Mouse (Mus musculus) heart, embryonic 14.5 days (tissue): ENCODE results near the gene Asz1. TPM values are rescaled to one million over a fixed set of nuclear protein-coding genes. Genes with fewer than 3 reads are reported as not detected.

Source experiments
- ATAC-seq: fragments of 200-750 bp; cut with Nextera tagmentation; 2 replicates; pipeline ENCODE4 v1.8.0; 2017; ENCODE audit warnings: low read depth, moderate TSS enrichment; ENCODE audit not compliant: insufficient number of reproducible peaks, insufficient read depth, low FRiP score
- H3K27ac ChIP-seq, 2 experiments: fragments of 200-500 bp in 1 of 2; fragments of 300-500 bp in 1 of 2; sonication (generic) in 1 of 2; replicated peaks in 1 of 2; 2 replicates each; pipeline ENCODE4 v1.5.1; 2012 to 2014; ENCODE audit warnings: low read depth in 2 of 2, low read length in 2 of 2, control low read depth in 1 of 2, mild to moderate bottlenecking in 1 of 2, mixed read lengths in 1 of 2; ENCODE audit not compliant: control insufficient read depth in 1 of 2, insufficient read depth in 1 of 2
- H3K27me3 ChIP-seq: fragments of 300-500 bp; sonication (generic); 2 replicates; pipeline ENCODE4 v1.6.1; 2014; ENCODE audit warnings: mild to moderate bottlenecking, low read length, control low read depth; ENCODE audit not compliant: control insufficient read depth, insufficient read depth
- H3K36me3 ChIP-seq: fragments of 300-500 bp; sonication (generic); 2 replicates; pipeline ENCODE4 v1.6.1; 2014; ENCODE audit warnings: mild to moderate bottlenecking, control low read depth, low read length, mixed read lengths; ENCODE audit not compliant: control insufficient read depth, insufficient read depth
- H3K4me1 ChIP-seq, 2 experiments: fragments of 200-500 bp in 1 of 2; fragments of 300-500 bp in 1 of 2; sonication (generic) in 1 of 2; 2 replicates each; pipeline ENCODE4 v1.6.1; 2012 to 2014; ENCODE audit warnings: low read length in 2 of 2, control low read depth in 1 of 2, mixed read lengths in 1 of 2; ENCODE audit not compliant: control insufficient read depth in 2 of 2, insufficient read depth in 2 of 2
- H3K4me2 ChIP-seq: fragments of 300-500 bp; sonication (generic); 2 replicates; pipeline ENCODE4 v1.6.1; 2014; ENCODE audit warnings: mild to moderate bottlenecking, low read length
- H3K4me3 ChIP-seq, 2 experiments: fragments of 200-500 bp in 1 of 2; fragments of 300-500 bp in 1 of 2; sonication (generic) in 1 of 2; 2 replicates each; pipeline ENCODE4 v1.5.1; 2012 to 2014; ENCODE audit warnings: low read length in 2 of 2, mild to moderate bottlenecking in 2 of 2, control low read depth in 1 of 2, low read depth in 1 of 2, moderate library complexity in 1 of 2; ENCODE audit not compliant: control insufficient read depth in 1 of 2, insufficient read depth in 1 of 2
- H3K9ac ChIP-seq: fragments of 300-500 bp; sonication (generic); 2 replicates; pipeline ENCODE4 v1.6.1; 2014; ENCODE audit warnings: mild to moderate bottlenecking, low read length
- H3K9me3 ChIP-seq: fragments of 300-500 bp; sonication (generic); 2 replicates; pipeline ENCODE4 v1.6.1; 2016; ENCODE audit warnings: low read length, control low read depth; ENCODE audit not compliant: control insufficient read depth
- WGBS: fragments of 180-500 bp; shearing (Covaris S2); extraction: QIAGEN DNeasy Blood & Tissue Kit; methylation state at CpG from one replicate; pipeline ENCODE4 v1.1.7; 2014; 5-methylcytosine and 5-hydroxymethylcytosine counted together
- polyA plus RNA-seq: library from polyadenylated mRNA; unstranded; fragments of >200 nt; fragmentation: Nextera tagmentation; extraction: Ambion mirVana; gene quantifications from 2 replicates; pipeline ENCODE4 v1.2.1, GENCODE M21; 2014

Asz1 gene
- polyA plus RNA-seq, 1 experiment from 2014 or later, result not detected

DNA sequence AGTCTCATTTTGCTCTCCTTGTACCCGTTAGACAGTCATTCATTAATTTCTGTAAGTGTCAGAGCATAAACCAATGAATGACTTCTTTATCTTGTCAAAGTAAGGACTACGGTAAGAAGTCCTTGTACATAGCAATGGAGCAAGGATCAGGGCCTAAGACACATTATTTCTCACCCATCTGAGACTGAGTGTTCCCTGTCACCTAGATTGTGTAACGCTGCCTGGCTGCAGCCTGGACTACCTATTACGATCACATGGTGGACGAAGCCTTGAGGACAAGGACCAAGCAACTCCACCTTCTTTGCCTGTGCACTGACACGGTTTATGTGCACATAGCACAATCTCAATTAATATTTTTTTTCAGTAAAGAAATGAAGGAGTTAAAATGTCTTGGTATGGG, 106.8 kb downstream of the Asz1 start:
- no peak overlapping the region for H3K4me2 ChIP-seq
- no peaks in the 10 kb centered on the region for H3K27me3 ChIP-seq
- H3K9ac ChIP-seq, result no peak overlapping the region
- H3K4me1 ChIP-seq, result no peaks in the 10 kb centered on the region
- H3K4me3 ChIP-seq, result no peak overlapping the region
- no peak for ATAC-seq
- no peaks in the 10 kb centered on the region for H3K36me3 ChIP-seq
- H3K27ac ChIP-seq, result no peak overlapping the region
- WGBS, result 92% methylated on average over 6 of the region's 6 CpGs
- no peaks in the 10 kb centered on the region for H3K9me3 ChIP-seq

Other genes with a start within 250 kb of the Asz1 start
- gene Wnt2, start 78.5 kb downstream of the Asz1 start, polyA plus RNA-seq, result 3.3 and 4.5 TPM in 2 replicates
- 0.13 and 0.15 TPM in 2 replicates for gene Cftr, start 61.6 kb upstream of the Asz1 start, polyA plus RNA-seq